Mouse (Mus musculus) left cerebral cortex, adult 8-10 months (tissue): ENCODE data around the gene Zfp51. TPM values are rescaled to one million over a fixed set of nuclear protein-coding genes. Genes with fewer than 3 reads are reported as not detected.
"Not testable (repeated sequence)": the region's sequence is repeated elsewhere in the genome, so short reads cannot be mapped to it uniquely, and the experiment has no call there.

Source experiments
- DNase-seq, 2 experiments: peaks; one replicate each; pipeline ENCODE4 v3.0.0; 2022; ENCODE audit warnings: low spot score in 2 of 2
- total RNA-seq, 4 experiments: library from RNA; stranded (reverse); gene quantifications; 2 replicates each; pipeline ENCODE4 v1.2.4; 2022

The Zfp51 gene
- total RNA-seq: 1 to 10 TPM; 4.4 to 6.2 (median 4.7) TPM

GRCm38 (mm10) chr17:21450138-21450704, at the start of gene Zfp51:
Zfp51 (plus strand) TSS chr17:21450374.
- DNase-seq: peak; percentile 74 to 84

- DNase-seq: peak; percentile 13 to 15
Measured at GRCm38 (mm10) chr17:21422664-21423599, 27.2 kb upstream of the Zfp51 start, which contains the start of gene Zfp54. Zfp54 (plus strand) TSS chr17:21423227.

GRCm38 (mm10) chr17:21438806-21439400, 11.3 kb upstream of the Zfp51 start:
- DNase-seq: not testable (repeated sequence)

- DNase-seq: peak in 1 of 2 experiments; percentile 54
Measured at GRCm38 (mm10) chr17:21449669-21450068, 505 bp upstream of the Zfp51 start.

GRCm38 (mm10) chr17:21463550-21463949, 13.4 kb downstream of the Zfp51 start:
- DNase-seq: no peak

- DNase-seq: no peak
Measured at GRCm38 (mm10) chr17:21472032-21472652, 22.0 kb downstream of the Zfp51 start.

- DNase-seq: no peak
Measured at GRCm38 (mm10) chr17:21472653-21473307, 22.6 kb downstream of the Zfp51 start.

GRCm38 (mm10) chr17:21473362-21474190, 23.4 kb downstream of the Zfp51 start:
- no peak for DNase-seq

- DNase-seq: not testable (repeated sequence)
Measured at GRCm38 (mm10) chr17:21474729-21475128, 24.6 kb downstream of the Zfp51 start.

- DNase-seq: not testable (repeated sequence)
Measured at GRCm38 (mm10) chr17:21475290-21475689, 25.1 kb downstream of the Zfp51 start.

- not testable (repeated sequence) for DNase-seq
Measured at GRCm38 (mm10) chr17:21476351-21476750, 26.2 kb downstream of the Zfp51 start.

GRCm38 (mm10) chr17:21478103-21478777, 28.1 kb downstream of the Zfp51 start:
- not testable (repeated sequence) for DNase-seq

GRCm38 (mm10) chr17:21488760-21489499, 38.8 kb downstream of the Zfp51 start, which contains the start of gene Zfp53:
Zfp53 (plus strand) TSS chr17:21488998.
- DNase-seq: peak; percentile 56 to 85

GRCm38 (mm10) chr17:21489500-21490001, 39.4 kb downstream of the Zfp51 start:
- no peak for DNase-seq

GRCm38 (mm10) chr17:21501365-21501764, 51.2 kb downstream of the Zfp51 start:
- DNase-seq: no peak

GRCm38 (mm10) chr17:21504524-21504923, 54.4 kb downstream of the Zfp51 start:
- no peak for DNase-seq

- no peak for DNase-seq
Measured at GRCm38 (mm10) chr17:21506258-21506657, 56.1 kb downstream of the Zfp51 start.

- no peak for DNase-seq
Measured at GRCm38 (mm10) chr17:21509756-21510155, 59.6 kb downstream of the Zfp51 start.
